30 mouse cellular contexts compared by ENCODE assay signal in the genomic region with DNA sequence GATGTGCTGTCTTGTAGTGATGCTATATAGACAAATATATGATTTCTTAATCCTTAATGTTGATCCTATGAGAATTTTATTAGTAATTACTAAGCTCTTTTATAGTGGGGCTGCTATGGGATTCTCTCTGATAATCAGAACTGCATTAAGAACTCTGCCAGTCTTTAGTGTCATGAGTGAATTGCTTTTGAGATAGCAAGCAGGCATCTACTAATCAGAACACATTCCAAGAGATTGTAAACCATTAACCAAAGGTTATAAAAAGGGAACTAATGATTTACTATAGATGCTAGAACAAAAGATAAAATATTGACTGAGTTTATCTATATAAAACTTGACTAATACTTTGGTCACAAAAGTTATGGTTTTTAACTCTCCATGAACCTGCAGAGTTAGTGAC. TPM values are rescaled to one million over a fixed set of nuclear protein-coding genes. Genes with fewer than 3 reads are reported as not detected.
"Had no signal": no experiment of that assay in that cellular context is flagged by ENCODE, and none has a peak within 500 bp of the region (broad histone marks: within the 10 kb centered on the region; RNA-seq: fewer than 3 reads in every experiment).

No protein-coding gene starts in this region.

- H3K4me1 ChIP-seq: embryonic facial prominence, embryonic 10.5 days; embryonic facial prominence, embryonic 12.5 days; embryonic facial prominence, embryonic 13.5 days; embryonic facial prominence, embryonic 15.5 days; forebrain, embryonic 10.5 days; forebrain, embryonic 12.5 days; forebrain, embryonic 13.5 days; forebrain, embryonic 15.5 days had no signal

- H3K4me2 ChIP-seq: embryonic facial prominence, embryonic 12.5 days; embryonic facial prominence, embryonic 13.5 days; embryonic facial prominence, embryonic 15.5 days; forebrain, embryonic 12.5 days; forebrain, embryonic 13.5 days; forebrain, embryonic 15.5 days had no signal

- H3K9me3 ChIP-seq: embryonic facial prominence, embryonic 10.5 days; embryonic facial prominence, embryonic 12.5 days; embryonic facial prominence, embryonic 13.5 days; embryonic facial prominence, embryonic 15.5 days; forebrain, embryonic 10.5 days; forebrain, embryonic 12.5 days; forebrain, embryonic 13.5 days; forebrain, embryonic 15.5 days had no signal

- DNase-seq: cerebellum, adult 2 months; cerebellum, adult 8-10 months; cerebellum, adult 9-10 months; cerebellum, adult 9-11 months; cerebellum, postnatal 10 days; cerebellum, postnatal 14 days; cerebellum, postnatal 25 days; cerebellum, postnatal 36 days; embryo, embryonic 11 days; forebrain, postnatal 0 days; gastrocnemius, adult 2 months; gastrocnemius, postnatal 10 days; gastrocnemius, postnatal 14 days; gastrocnemius, postnatal 25 days; gastrocnemius, postnatal 36 days; heart, adult 18-20 months; heart, adult 2 months had no signal

- H3K4me3 ChIP-seq: embryonic facial prominence, embryonic 10.5 days; embryonic facial prominence, embryonic 12.5 days; embryonic facial prominence, embryonic 13.5 days; embryonic facial prominence, embryonic 15.5 days; erythroblast, embryonic 14.5 days; forebrain, embryonic 10.5 days; forebrain, embryonic 12.5 days; forebrain, embryonic 13.5 days; forebrain, embryonic 15.5 days; gastrocnemius, adult 2 months; heart, adult 2 months had no signal

- H3K9ac ChIP-seq: embryonic facial prominence, embryonic 12.5 days; embryonic facial prominence, embryonic 13.5 days; embryonic facial prominence, embryonic 15.5 days; forebrain, embryonic 12.5 days; forebrain, embryonic 13.5 days; forebrain, embryonic 15.5 days; forebrain, postnatal 0 days had no signal

- H3K27me3 ChIP-seq: embryonic facial prominence, embryonic 12.5 days; embryonic facial prominence, embryonic 13.5 days; embryonic facial prominence, embryonic 15.5 days; forebrain, embryonic 12.5 days; forebrain, embryonic 13.5 days; forebrain, embryonic 15.5 days had no signal

- H3K36me3 ChIP-seq: embryonic facial prominence, embryonic 12.5 days; embryonic facial prominence, embryonic 13.5 days; embryonic facial prominence, embryonic 15.5 days; forebrain, embryonic 12.5 days; forebrain, embryonic 15.5 days had no signal

- H3K27ac ChIP-seq: embryonic facial prominence, embryonic 10.5 days; embryonic facial prominence, embryonic 12.5 days; embryonic facial prominence, embryonic 13.5 days; embryonic facial prominence, embryonic 15.5 days; forebrain, embryonic 10.5 days; forebrain, embryonic 12.5 days; forebrain, embryonic 13.5 days; forebrain, embryonic 15.5 days; gastrocnemius, adult 2 months; heart, adult 2 months had no signal

- ATAC-seq: forebrain, embryonic 13.5 days; forebrain, embryonic 14.5 days; forebrain, embryonic 15.5 days; forebrain, embryonic 16.5 days; forebrain, postnatal 0 days had no signal

RNA-seq across cellular contexts. Expression of gene Ccn2, which starts 8.5 kb away (rescaled TPM):
- total RNA-seq: common myeloid progenitor, adult 5-6 weeks; granulocyte monocyte progenitor cell, adult 5-6 weeks had no signal
- polyA plus RNA-seq: erythroblast, embryonic 14.5 days had no signal
